Mouse (Mus musculus) embryonic fibroblast, embryonic 13.5 days (primary cell): ENCODE measurements at regions not wholly inside any gene's neighbourhood (a gene's known extent, or its start where the extent isn't known, plus 50 kb on each side); places are given as distances from the start of the nearest gene placed in this dataset.

Experiments used
- CTCF ChIP-seq: IDR thresholded peaks from 2 replicates; pipeline ENCODE4 v1.5.1; 2011; ENCODE audit warnings: mild to moderate bottlenecking, control low read depth, low read length, moderate library complexity, borderline replicate concordance; ENCODE audit not compliant: insufficient read depth
- POLR2A ChIP-seq: IDR thresholded peaks from 2 replicates; pipeline ENCODE4 v1.6.1; 2011; ENCODE audit warnings: low read depth, mild to moderate bottlenecking, control low read depth, low read length, moderate library complexity

- TF ChIP-seq POLR2A (no peak), CTCF (no peak)
Observed at GRCm38 (mm10) chr3:51042223-51042846, 181.9 kb upstream of the Noct start.
